Mouse (Mus musculus) spleen, adult 10 weeks (tissue): Measurements from ENCODE around the gene Arhgef10l. TPM values are rescaled to one million over a fixed set of nuclear protein-coding genes. Genes with fewer than 3 reads are reported as not detected.

Experiments
- polyA plus RNA-seq: library from polyadenylated mRNA; stranded (reverse); fragments of 350-450 nt; fragmentation: Illumina TruSeq; extraction: RNeasy Lipid Tissue Mini Kit (QIAGEN cat#74804); gene quantifications from one replicate; pipeline ENCODE4 v1.2.3, GENCODE M21; 2015; ENCODE audit warnings: low replicate concordance; ENCODE audit not compliant: insufficient read depth

The Arhgef10l gene
- polyA plus RNA-seq: 1.9 TPM

GRCm38 (mm10) chr4:140665760-140666159, at the start of gene Arhgef10l:
Arhgef10l (minus strand) TSS chr4:140666012.

GRCm38 (mm10) chr4:140700269-140701018, 34.6 kb upstream of the Arhgef10l start, which contains the start of gene Rcc2:
Rcc2 (plus strand) TSS chr4:140700541.

Other genes with a start within 250 kb of the Arhgef10l start
- gene Rcc2, start 34.5 kb upstream of the Arhgef10l start, polyA plus RNA-seq: 36.2 TPM
- not detected for gene Padi6, start 76.6 kb upstream of the Arhgef10l start, polyA plus RNA-seq
- 3.8 TPM for gene Padi4, start 108.2 kb upstream of the Arhgef10l start, polyA plus RNA-seq
- 0.21 TPM for gene Padi3, start 144.6 kb upstream of the Arhgef10l start, polyA plus RNA-seq
- gene Padi1, start 179.8 kb upstream of the Arhgef10l start, polyA plus RNA-seq: 0.08 TPM
- 10.4 TPM for gene Padi2, start 240.3 kb upstream of the Arhgef10l start, polyA plus RNA-seq